Mouse (Mus musculus) right cerebral cortex, adult 2 months (tissue): ENCODE results near the gene Des.

Experiments used
- DNase-seq, 2 experiments: peaks; one replicate each; pipeline ENCODE4 v3.0.0; 2021 to 2022; ENCODE audit warnings: low spot score in 2 of 2

The Des gene

GRCm38 (mm10) chr1:75347279-75347678 is 12.8 kb upstream of the Des start:
- DNase-seq, result no peak

GRCm38 (mm10) chr1:75349275-75349674 is 10.9 kb upstream of the Des start:
- no peak for DNase-seq

- DNase-seq, result no peak
These were observed 2.9 kb upstream of the Des start for GRCm38 (mm10) chr1:75357261-75357660.

GRCm38 (mm10) chr1:75358009-75358408 is 2.1 kb upstream of the Des start:
- no peak for DNase-seq

GRCm38 (mm10) chr1:75359346-75359745 is 783 bp upstream of the Des start:
- DNase-seq, result peak; percentile 53 to 74

- no peak for DNase-seq
These were observed 994 bp downstream of the Des start for GRCm38 (mm10) chr1:75361123-75361522.

- no peak for DNase-seq
These were observed 1.6 kb downstream of the Des start for GRCm38 (mm10) chr1:75361750-75362149.

- DNase-seq, result no peak
These were observed 3.7 kb downstream of the Des start for GRCm38 (mm10) chr1:75363868-75364267.

GRCm38 (mm10) chr1:75365510-75366137 is 5.5 kb downstream of the Des start:
- no peak for DNase-seq

GRCm38 (mm10) chr1:75369360-75369983 is 9.3 kb downstream of the Des start:
- no peak for DNase-seq

GRCm38 (mm10) chr1:75369984-75370660 is 10.0 kb downstream of the Des start:
- no peak for DNase-seq

- no peak for DNase-seq
These were observed 11.4 kb downstream of the Des start for GRCm38 (mm10) chr1:75371317-75372095.

- DNase-seq, result no peak
These were observed 12.3 kb downstream of the Des start for GRCm38 (mm10) chr1:75372450-75372849.

GRCm38 (mm10) chr1:75373276-75373675 is 13.1 kb downstream of the Des start:
- no peak for DNase-seq

GRCm38 (mm10) chr1:75374950-75375936 is 15.1 kb downstream of the Des start, which contains the start of gene Speg:
Gene Speg, plus strand, starts transcription at chr1:75375297.
- no peak for DNase-seq

- no peak for DNase-seq
These were observed 19.1 kb downstream of the Des start for GRCm38 (mm10) chr1:75379196-75379595.

GRCm38 (mm10) chr1:75379931-75380330 is 19.8 kb downstream of the Des start:
- DNase-seq, result no peak

GRCm38 (mm10) chr1:75380951-75381350 is 20.8 kb downstream of the Des start:
- DNase-seq, result no peak

- peak in 1 of 2 experiments; percentile 53 for DNase-seq
These were observed 21.6 kb downstream of the Des start for GRCm38 (mm10) chr1:75381482-75382355.
